Mouse (Mus musculus) heart, embryonic 15.5 days (tissue): ENCODE data around the gene Desi1. TPM values are rescaled to one million over a fixed set of nuclear protein-coding genes. Genes with fewer than 3 reads are reported as not detected.

Source experiments
- ATAC-seq: fragments of 200-750 bp; cut with Nextera tagmentation; replicated peaks from 2 replicates; pipeline ENCODE4 v1.8.0; 2017; ENCODE audit warnings: low read depth, moderate TSS enrichment; ENCODE audit not compliant: insufficient number of reproducible peaks, insufficient read depth, low FRiP score
- H3K27ac ChIP-seq: fragments of 300-500 bp; sonication (generic); 2 replicates; pipeline ENCODE4 v1.5.1; 2015; ENCODE audit warnings: mild to moderate bottlenecking, inconsistent platforms
- H3K27me3 ChIP-seq: fragments of 300-500 bp; sonication (generic); 2 replicates; pipeline ENCODE4 v1.6.1; 2015; ENCODE audit warnings: inconsistent platforms
- H3K36me3 ChIP-seq: fragments of 300-500 bp; sonication (generic); 2 replicates; pipeline ENCODE4 v1.6.1; 2015; ENCODE audit warnings: mild to moderate bottlenecking, inconsistent platforms
- H3K4me1 ChIP-seq: fragments of 300-500 bp; sonication (generic); replicated peaks from 2 replicates; pipeline ENCODE4 v1.6.1; 2015; ENCODE audit warnings: inconsistent platforms
- H3K4me2 ChIP-seq: fragments of 300-500 bp; sonication (generic); 2 replicates; pipeline ENCODE4 v1.6.1; 2015; ENCODE audit warnings: inconsistent platforms, mild to moderate bottlenecking, moderate library complexity
- H3K4me3 ChIP-seq: fragments of 300-500 bp; sonication (generic); 2 replicates; pipeline ENCODE4 v1.5.1; 2015; ENCODE audit warnings: mild to moderate bottlenecking, inconsistent platforms
- H3K9ac ChIP-seq: fragments of 300-500 bp; sonication (generic); 2 replicates; pipeline ENCODE4 v1.6.1; 2015; ENCODE audit warnings: mild to moderate bottlenecking, inconsistent platforms
- H3K9me3 ChIP-seq: fragments of 300-500 bp; sonication (generic); replicated peaks from 2 replicates; pipeline ENCODE4 v1.6.1; 2016; ENCODE audit warnings: inconsistent platforms
- whole genome bisulfite sequencing: fragments of 180-500 bp; shearing (Covaris S2); methylation state at CpG from one replicate; pipeline ENCODE4 v1.1.7; 2015; ENCODE audit warnings: mixed read lengths; 5-methylcytosine and 5-hydroxymethylcytosine counted together
- polyA plus RNA-seq: library from polyadenylated mRNA; unstranded; fragments of >200 nt; fragmentation: Nextera tagmentation; extraction: Ambion mirVana; gene quantifications from 2 replicates; pipeline ENCODE4 v1.2.1, GENCODE M21; 2015

Desi1 gene
- 16.8 and 26.9 TPM in 2 replicates for polyA plus RNA-seq

DNA sequence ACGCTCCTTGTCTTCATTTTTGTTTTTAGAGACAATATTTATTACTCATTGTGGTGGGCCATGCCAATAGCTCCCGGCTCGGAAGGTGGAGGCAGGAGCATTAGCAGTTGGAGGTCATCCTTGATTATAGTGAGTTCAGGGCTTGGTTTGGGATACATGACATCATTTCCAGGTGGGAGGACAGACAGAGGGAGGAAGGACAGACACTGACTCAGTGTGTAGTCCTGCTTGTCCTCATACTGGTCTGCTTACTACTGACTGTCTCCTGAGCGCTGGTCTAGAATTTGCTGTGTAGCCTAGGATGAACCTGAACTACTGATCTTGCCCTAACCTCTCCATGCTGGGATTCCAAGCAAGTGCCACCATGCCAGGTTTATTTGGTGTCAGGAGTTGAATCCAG is at the start of gene Desi1:
Gene Desi1 (minus strand): TSS at position 101 of the 400 bp plus-strand sequence.
- no peaks in the 10 kb centered on the region for H3K4me1 ChIP-seq
- peaks cover 58% of the 10 kb centered on the region for H3K36me3 ChIP-seq
- no peak within 1 kb of the TSS for H3K9ac ChIP-seq
- no peak for ATAC-seq
- 90% methylated on average over 4 of the region's 4 CpGs for WGBS
- H3K4me3 ChIP-seq = no peak within 1 kb of the TSS
- H3K27ac ChIP-seq = no peak within 1 kb of the TSS
- no peaks in the 10 kb centered on the region for H3K27me3 ChIP-seq
- H3K9me3 ChIP-seq = no peaks in the 10 kb centered on the region
- H3K4me2 ChIP-seq = no peak within 1 kb of the TSS

DNA sequence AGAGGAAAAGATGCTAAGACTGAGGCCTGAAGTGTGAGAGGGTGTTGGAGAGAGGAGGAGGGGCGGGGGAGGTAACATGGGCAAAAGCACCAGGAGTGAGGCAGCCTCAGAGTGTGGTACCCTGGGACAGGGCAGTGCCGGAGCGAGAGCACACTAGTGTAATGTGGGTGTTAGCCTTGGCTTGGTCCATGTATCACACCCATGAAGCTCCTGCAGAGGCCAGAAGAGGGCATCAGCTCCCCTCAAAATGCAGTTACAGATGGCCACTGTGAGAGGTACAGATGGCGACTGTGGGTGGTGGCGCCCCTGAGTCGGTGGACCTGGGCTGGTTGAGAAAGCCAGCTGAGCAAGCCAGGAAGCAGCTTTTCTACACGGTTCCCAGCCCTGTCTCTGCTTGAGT is 47.5 kb upstream of the Desi1 start:
- Histone ChIP-seq H3K27me3 (peaks cover 23% of the 10 kb centered on the region), H3K9me3 (no peaks in the 10 kb centered on the region), H3K27ac (no peak overlapping the region), H3K4me1 (no peaks in the 10 kb centered on the region), H3K4me2 (no peak overlapping the region), H3K4me3 (no peak overlapping the region), H3K36me3 (no peaks in the 10 kb centered on the region), H3K9ac (no peak overlapping the region)
- WGBS = 21% methylated on average over 7 of the region's 7 CpGs
- ATAC-seq = no peak

DNA sequence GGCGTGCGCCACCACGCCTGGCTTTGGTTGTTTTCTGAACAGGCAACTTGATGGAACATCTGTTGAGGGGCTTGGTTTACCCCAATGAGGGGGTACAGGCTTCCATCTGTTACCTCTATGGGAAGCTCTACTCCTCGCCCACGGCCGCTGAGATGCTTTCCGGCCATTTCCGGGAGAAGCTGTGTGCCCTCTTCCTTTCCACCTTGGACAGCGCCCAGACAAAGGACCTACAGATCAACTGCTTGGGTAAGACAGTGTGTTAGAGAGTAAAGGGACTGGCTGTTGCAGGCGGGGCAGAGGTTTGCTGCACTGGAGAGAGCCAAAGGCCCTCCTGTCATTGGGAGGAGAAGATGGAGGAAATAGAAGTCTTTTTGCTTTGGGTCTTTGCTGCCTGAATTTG is 46.2 kb upstream of the Desi1 start:
- no peak for ATAC-seq
- peaks cover 17% of the 10 kb centered on the region for H3K27me3 ChIP-seq
- no peak overlapping the region for H3K9ac ChIP-seq
- H3K4me3 ChIP-seq = no peak overlapping the region
- no peak overlapping the region for H3K27ac ChIP-seq
- H3K9me3 ChIP-seq = no peaks in the 10 kb centered on the region
- H3K4me1 ChIP-seq = no peaks in the 10 kb centered on the region
- WGBS = 46% methylated on average over 10 of the region's 10 CpGs
- H3K4me2 ChIP-seq = no peak overlapping the region
- H3K36me3 ChIP-seq = no peaks in the 10 kb centered on the region

DNA sequence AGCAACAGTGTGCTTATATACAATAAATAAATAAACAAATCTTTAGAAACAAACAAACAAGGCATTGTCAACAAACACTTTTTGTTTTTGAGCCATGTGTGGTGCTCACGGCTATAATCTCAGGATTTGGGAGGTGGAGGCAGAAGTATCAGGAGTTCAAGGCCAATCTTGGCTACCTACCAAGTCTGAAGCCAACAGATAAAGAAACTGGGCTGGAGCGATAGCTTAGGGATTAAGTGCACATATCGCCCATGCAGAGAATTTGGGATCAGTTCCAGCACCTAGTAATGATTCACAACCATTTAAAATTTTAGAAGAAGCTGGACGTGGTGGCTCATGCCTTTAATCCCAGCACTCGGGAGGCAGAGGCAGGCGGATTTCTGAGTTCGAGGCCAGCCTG is 39.8 kb upstream of the Desi1 start:
- ATAC-seq = no peak
- WGBS = 64% methylated on average over 7 of the region's 7 CpGs
- Histone ChIP-seq H3K9me3 (no peaks in the 10 kb centered on the region), H3K27ac (no peak overlapping the region), H3K27me3 (peaks cover 39% of the 10 kb centered on the region), H3K36me3 (no peaks in the 10 kb centered on the region), H3K9ac (no peak overlapping the region), H3K4me1 (peaks cover 5% of the 10 kb centered on the region; the same call in 1 of the 2 replicates), H3K4me2 (no peak overlapping the region), H3K4me3 (no peak overlapping the region)

DNA sequence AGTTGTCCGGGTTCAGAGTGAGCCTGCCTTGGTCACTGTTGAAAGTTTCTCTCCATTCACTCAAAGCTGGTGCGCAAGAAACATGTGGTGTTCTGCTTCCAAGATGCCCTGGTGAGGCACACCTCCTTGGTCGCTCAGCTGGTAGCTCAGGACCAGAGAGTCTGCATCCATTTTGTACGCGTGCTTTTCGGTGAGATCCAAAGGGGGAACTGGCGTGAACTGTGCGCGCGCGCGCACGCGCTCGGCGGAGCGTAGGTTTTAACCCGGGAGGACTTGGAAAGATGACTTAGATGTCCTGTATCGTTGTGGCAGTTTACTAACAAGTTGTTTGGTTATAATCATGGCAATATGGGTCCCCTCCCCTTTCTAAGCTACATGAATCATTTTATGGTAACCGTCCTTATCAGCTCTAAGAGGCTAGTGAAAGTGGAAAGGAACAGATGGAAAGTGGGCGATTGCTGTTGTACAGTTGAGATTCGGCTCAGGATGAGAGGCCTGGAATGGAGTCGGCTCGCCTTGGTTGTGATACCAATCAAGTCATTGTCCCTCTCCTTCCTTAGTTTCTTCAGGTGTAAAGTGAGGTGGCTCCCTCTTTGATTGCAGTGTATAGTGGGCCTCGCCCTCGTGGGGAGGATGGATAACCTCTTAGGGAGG is 38.3 kb upstream of the Desi1 start:
- no peak overlapping the region for H3K9ac ChIP-seq
- no peak overlapping the region for H3K4me3 ChIP-seq
- no peaks in the 10 kb centered on the region for H3K36me3 ChIP-seq
- WGBS = 86% methylated on average over 26 of the region's 26 CpGs
- H3K9me3 ChIP-seq = no peaks in the 10 kb centered on the region
- peaks cover 50% of the 10 kb centered on the region for H3K27me3 ChIP-seq
- H3K4me2 ChIP-seq = no peak overlapping the region
- H3K4me1 ChIP-seq = peaks cover 5% of the 10 kb centered on the region; the same call in 1 of the 2 replicates
- no peak overlapping the region for H3K27ac ChIP-seq
- ATAC-seq = no peak

DNA sequence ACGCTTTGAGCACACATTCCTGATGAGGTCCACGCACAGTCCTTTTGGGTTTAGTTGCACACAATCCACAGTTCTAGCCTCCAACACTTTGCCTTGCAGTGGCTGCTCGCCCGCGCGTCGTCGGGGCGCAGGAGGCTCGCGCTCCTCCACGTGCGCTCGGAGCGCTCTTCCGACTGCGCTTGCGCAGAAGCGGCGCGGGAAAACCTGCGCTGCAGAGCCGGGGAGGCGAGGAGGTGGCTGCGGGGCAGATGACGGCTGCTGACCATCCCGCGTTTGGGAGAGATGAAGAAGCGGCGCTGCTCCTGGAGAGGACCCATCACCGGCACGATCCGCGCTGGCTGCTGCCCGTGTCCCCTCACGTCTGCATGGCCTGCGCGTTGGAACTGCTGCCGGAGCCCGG is 36.2 kb upstream of the Desi1 start, which contains the start of gene Mei1:
Gene Mei1 (plus strand): TSS at position 99 of the 400 bp plus-strand sequence.
- Histone ChIP-seq H3K4me2 (peak within 1 kb of the TSS; percentile 49), H3K4me3 (peak within 1 kb of the TSS; percentile 24), H3K27me3 (peaks cover 59% of the 10 kb centered on the region), H3K9me3 (no peaks in the 10 kb centered on the region), H3K27ac (no peak within 1 kb of the TSS), H3K4me1 (peaks cover 5% of the 10 kb centered on the region; the same call in 1 of the 2 replicates), H3K9ac (no peak within 1 kb of the TSS), H3K36me3 (no peaks in the 10 kb centered on the region)
- no peak for ATAC-seq
- 18% methylated on average over 40 of the region's 40 CpGs for WGBS

DNA sequence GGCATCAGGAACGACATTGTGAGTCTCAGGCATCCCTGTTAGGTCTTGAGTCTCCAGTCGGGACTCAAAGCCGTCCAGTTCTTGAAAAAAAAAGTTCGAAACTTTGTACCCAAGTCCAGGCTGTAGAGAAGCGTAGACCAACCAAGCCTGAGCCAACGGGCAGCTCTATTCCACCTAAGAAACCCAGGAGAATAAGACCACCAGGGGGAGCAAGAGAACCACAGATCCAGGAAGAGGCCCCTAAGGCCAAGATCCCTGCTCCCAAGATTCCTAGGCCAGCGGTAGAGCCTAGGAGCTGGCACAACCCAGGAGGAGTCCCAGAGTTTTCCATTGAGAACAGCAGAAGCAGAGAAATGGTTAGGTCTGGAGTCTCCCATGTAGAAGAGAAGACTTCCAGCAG is 31.8 kb upstream of the Desi1 start:
- H3K4me3 ChIP-seq = no peak overlapping the region
- peaks cover 76% of the 10 kb centered on the region for H3K27me3 ChIP-seq
- no peaks in the 10 kb centered on the region for H3K36me3 ChIP-seq
- H3K9ac ChIP-seq = no peak overlapping the region
- WGBS = 14% methylated on average over 7 of the region's 7 CpGs
- H3K4me1 ChIP-seq = peaks cover 5% of the 10 kb centered on the region; the same call in 1 of the 2 replicates
- H3K27ac ChIP-seq = no peak overlapping the region
- H3K4me2 ChIP-seq = no peak overlapping the region
- ATAC-seq = no peak
- H3K9me3 ChIP-seq = no peaks in the 10 kb centered on the region

DNA sequence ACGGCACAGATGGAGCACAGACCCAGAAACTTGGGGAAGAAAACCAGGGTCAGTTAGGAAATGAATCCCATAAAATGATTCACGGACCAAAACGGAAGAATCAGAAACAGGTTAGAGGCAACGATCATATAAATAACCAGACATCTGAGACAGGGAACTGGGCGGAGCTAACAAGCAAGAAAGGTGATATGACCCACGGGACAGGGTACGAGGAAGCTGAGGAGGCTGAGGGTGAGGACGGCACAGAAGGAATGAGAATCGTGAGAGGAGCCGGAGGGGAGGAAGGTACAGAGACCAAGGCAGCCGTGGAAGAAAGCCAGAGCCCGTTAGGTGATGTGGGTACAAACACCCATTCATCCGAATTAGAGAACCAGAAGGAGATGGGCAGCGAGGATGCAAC is 30.2 kb upstream of the Desi1 start:
- Histone ChIP-seq H3K27me3 (peaks cover 60% of the 10 kb centered on the region), H3K4me2 (no peak overlapping the region), H3K9me3 (no peaks in the 10 kb centered on the region), H3K4me1 (no peaks in the 10 kb centered on the region), H3K27ac (no peak overlapping the region), H3K36me3 (no peaks in the 10 kb centered on the region), H3K4me3 (no peak overlapping the region), H3K9ac (no peak overlapping the region)
- no peak for ATAC-seq
- WGBS = 59% methylated on average over 14 of the region's 14 CpGs

DNA sequence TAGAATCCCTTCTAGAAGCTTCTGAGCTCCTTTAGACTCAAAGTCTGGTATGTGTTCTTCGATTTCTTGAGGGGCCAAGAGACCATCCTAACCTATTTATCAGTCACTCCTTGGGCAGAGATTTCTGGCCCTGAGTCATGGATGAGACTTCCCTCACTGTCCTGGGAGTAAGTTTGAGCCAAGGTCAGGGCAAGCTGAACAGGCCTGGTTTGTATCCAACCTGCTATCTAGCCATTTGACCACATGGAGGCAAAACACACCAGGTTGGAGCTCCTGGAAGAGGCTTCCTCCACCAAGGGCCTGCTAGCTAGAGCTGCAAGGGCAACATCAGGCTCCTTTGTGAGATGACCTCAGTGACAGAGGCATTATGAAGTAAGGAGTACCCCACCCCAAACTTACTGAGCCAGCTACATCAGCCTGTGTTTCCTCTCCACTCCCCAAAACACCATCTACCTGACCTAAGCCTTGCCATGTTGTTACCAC is 25.1 kb upstream of the Desi1 start, which contains the start of gene 4930407I10Rik:
Gene 4930407I10Rik (plus strand): TSS at position 433 of the 483 bp plus-strand sequence.
- Histone ChIP-seq H3K4me1 (no peaks in the 10 kb centered on the region), H3K4me2 (no peak within 1 kb of the TSS), H3K27me3 (peaks cover 28% of the 10 kb centered on the region), H3K9me3 (no peaks in the 10 kb centered on the region), H3K4me3 (no peak within 1 kb of the TSS), H3K9ac (no peak within 1 kb of the TSS), H3K27ac (no peak within 1 kb of the TSS), H3K36me3 (no peaks in the 10 kb centered on the region)
- ATAC-seq = no peak
- 66% methylated on average over 1 of the region's 1 CpGs for WGBS

DNA sequence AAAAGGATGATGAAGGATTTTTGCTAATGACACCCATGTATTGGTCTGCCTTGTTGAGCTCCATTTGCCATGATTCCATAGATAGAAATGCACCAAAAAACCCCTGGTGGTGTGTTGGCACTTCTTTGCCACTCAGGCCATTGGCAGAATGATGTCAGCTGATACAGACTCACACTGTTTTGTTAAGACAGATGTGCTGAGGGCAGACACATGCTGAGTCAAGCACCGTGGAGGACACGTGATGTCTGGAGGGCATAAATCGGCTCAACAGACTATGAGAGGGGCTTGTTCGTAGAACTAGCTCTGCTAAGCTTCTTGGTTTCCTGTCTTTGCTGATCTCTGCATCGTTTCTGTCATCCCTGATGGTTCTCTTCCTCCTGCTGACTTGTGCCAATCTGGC is 18.9 kb upstream of the Desi1 start:
- no peak for ATAC-seq

DNA sequence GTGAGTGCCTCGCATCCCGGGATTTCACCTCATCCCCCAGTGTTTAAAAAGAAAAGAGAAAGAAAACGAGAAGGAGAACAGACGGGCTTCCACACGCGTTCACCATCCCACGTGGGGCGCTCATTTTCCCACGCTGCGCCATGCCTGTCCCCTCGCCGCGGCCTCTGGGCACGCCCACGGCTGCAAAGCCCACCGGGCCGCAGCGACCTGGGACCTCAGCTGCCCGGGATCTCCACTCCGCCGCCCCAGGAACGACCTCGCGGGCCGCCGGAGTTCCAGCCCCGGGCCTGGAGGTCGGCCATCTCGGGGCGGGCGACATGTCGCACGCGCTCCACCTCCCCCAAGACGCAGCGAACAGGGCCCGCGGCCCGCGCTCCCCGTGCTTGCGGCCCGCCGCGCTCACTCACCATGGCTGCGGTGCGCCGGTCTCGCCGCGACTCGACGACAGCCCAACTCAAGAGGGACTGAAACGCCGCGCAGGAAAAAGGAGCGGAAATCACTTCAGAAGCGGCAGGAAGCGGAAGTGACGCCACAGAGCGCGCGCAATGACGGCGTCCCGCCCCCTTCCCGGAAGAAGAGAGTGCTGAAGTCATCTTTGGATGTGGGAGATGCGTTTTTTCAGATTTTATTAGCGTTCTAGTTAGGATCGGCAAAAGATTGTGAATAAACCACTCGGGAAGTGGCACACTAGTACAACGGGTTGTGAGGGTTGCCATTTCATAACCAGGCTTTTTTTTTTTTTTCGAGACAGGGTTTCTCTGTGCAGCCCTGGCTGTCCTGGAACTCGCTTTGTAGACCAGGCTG is 13.6 kb upstream of the Desi1 start, which contains the start of gene Snu13:
Gene Snu13 (minus strand): TSS at position 519 of the 804 bp plus-strand sequence.
- peak within 1 kb of the TSS; percentile 96 for H3K4me3 ChIP-seq
- no peaks in the 10 kb centered on the region for H3K27me3 ChIP-seq
- peak within 1 kb of the TSS; percentile 95 for H3K27ac ChIP-seq
- H3K9ac ChIP-seq = peak within 1 kb of the TSS; percentile 95
- peaks cover 12% of the 10 kb centered on the region for H3K4me1 ChIP-seq
- peak within 1 kb of the TSS; percentile 92 for H3K4me2 ChIP-seq
- ATAC-seq = peak; percentile 84
- under 1% methylated on average over 73 of the region's 74 CpGs for WGBS
- H3K36me3 ChIP-seq = peaks cover 12% of the 10 kb centered on the region; the same call in 1 of the 2 replicates
- H3K9me3 ChIP-seq = no peaks in the 10 kb centered on the region

More for the DNA sequence above, 18.9 kb upstream of the Desi1 start:
- Histone ChIP-seq H3K27me3 (peaks cover 3% of the 10 kb centered on the region; the same call in 1 of the 2 replicates), H3K9me3 (no peaks in the 10 kb centered on the region), H3K36me3 (no peaks in the 10 kb centered on the region), H3K9ac (no peak overlapping the region), H3K4me3 (no peak overlapping the region), H3K4me1 (no peaks in the 10 kb centered on the region), H3K4me2 (no peak overlapping the region), H3K27ac (no peak overlapping the region)
- 67% methylated on average over 5 of the region's 5 CpGs for WGBS
